Mouse (Mus musculus): ENCODE results near the gene Slc37a3. TPM values are rescaled to one million over a fixed set of nuclear protein-coding genes. Genes with fewer than 3 reads are reported as not detected.
"Not testable (repeated sequence)": the region's sequence is repeated elsewhere in the genome, so short reads cannot be mapped to it uniquely, and the experiment has no call there.

Slc37a3 gene
- polyA plus RNA-seq, 1 experiment = 11.0 TPM

DNA sequence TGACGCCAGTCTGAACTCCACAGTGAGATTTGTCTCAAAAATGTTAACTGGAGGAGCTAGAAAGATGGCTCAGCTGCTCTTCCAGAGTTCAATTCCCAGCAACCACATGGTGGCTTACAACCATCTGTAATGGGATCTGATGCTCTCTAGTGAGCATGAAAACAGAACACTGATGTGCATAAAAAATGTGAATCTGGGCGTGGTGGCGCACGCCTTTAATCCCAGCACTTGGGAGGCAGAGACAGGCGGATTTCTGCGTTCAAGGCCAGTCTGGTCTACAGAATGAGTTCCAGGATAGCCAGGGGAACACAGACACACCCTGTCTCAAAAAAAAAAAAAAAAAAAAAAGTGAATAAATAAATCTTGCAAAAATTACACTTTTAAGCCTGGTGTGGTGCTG lies 19.6 kb upstream of the Slc37a3 start:
- Histone ChIP-seq H3K4me1 (ENCODE audit: control insufficient read depth, insufficient read depth, insufficient read length, low read length) (no peaks in the 10 kb centered on the region), H3K27ac (replicated peaks; ENCODE audit: low read depth, low read length) (no peak overlapping the region), H3K4me3 (ENCODE audit: insufficient read depth, low read depth, low read length) (no peak overlapping the region)

GRCm38 (mm10) chr6:39395916-39396315 lies 18.4 kb upstream of the Slc37a3 start:
- Histone ChIP-seq H3K27ac (replicated peaks; ENCODE audit: low read depth, low read length) (no peak overlapping the region), H3K4me1 (ENCODE audit: control insufficient read depth, insufficient read depth, insufficient read length, low read length) (no peaks in the 10 kb centered on the region), H3K4me3 (ENCODE audit: insufficient read depth, low read depth, low read length) (no peak overlapping the region)

DNA sequence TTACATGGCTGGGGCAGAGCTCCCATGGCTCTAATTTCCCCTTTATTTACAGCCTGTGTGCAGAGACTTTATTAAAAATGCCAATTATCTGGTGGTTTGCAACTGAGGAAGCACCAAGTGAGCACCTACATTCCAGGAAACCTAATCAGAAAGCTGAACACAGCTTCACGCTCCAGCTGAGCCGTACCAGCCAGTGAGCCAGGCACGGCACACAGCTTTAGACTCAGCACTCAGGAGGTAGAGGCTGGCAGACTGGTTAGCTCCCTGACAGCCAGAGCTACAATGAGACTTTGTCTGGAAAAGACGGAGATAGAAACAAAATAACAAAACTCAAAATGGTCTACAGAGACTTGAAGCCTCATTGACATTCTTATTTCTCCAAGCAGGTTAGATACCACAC lies 18.0 kb upstream of the Slc37a3 start:
- H3K4me3 ChIP-seq (ENCODE audit: insufficient read depth, low read depth, low read length) = no peak overlapping the region
- no peaks in the 10 kb centered on the region for H3K4me1 ChIP-seq (ENCODE audit: control insufficient read depth, insufficient read depth, insufficient read length, low read length)
- no peak overlapping the region for H3K27ac ChIP-seq (replicated peaks; ENCODE audit: low read depth, low read length)

DNA sequence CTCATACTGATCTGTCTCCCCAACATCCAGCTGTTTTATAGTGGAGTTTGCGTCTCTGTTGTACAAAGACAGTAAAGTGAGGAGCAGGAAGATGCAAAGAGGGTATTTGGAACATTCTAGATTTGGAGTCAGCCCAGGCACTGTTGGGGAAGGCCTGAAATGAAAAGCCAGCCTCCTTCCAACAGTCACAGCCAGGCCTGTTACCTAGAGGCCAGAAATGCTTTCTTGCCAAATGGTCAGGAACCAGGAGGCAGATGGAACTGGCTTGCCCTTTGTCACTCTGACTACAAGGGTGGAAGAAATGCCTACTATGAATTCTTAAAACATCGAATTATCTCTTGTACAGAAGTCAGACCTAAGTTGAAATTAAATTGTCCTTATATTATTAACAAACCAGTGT lies 12.5 kb upstream of the Slc37a3 start:
- Histone ChIP-seq H3K27ac (replicated peaks; ENCODE audit: low read depth, low read length) (no peak overlapping the region), H3K4me1 (ENCODE audit: control insufficient read depth, insufficient read depth, insufficient read length, low read length) (no peaks in the 10 kb centered on the region), H3K4me3 (ENCODE audit: insufficient read depth, low read depth, low read length) (no peak overlapping the region)

DNA sequence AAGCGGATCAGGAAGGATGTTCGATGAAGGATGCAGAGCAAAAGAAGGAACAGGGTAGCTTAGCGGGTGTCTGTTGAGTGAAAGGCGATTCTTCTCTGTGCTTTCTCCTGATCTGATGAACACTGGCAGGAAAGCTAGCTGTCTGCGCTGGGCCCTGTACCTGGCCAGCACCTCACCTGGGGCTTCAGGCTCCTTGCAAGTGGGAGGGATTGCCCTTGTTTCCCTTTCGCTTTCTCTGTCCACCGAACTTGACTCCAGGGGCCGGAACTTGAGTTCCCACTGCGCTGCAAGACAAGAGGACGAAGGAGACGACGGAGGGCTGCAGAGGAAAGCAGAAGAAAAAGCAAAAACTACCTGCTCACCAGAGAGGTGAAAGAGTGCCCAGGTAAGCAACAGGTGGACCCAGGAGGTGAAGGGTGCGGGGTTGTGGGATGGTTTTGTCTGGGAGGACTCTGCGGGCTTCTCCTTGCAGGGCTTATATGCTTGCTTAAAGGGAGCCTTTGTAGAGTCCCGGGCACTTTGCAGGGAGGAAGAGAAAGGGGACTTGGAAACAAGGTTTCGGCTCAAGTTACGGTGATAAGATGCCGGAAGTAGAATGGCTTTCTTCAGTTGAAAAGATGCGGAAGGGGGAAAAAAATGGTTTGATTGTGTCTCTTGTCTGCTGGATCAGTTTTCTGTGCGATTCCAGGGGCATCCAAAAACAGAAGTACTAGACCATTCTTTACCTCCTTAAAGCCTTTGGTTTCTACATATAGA lies 3.8 kb upstream of the Slc37a3 start, which contains the start of gene Rab19:
TSS of gene Rab19 (plus strand) at position 51 of the 756 bp plus-strand sequence.
- Histone ChIP-seq H3K4me3 (ENCODE audit: insufficient read depth, low read depth, low read length) (peak within 1 kb of the TSS; percentile 67), H3K4me1 (ENCODE audit: control insufficient read depth, insufficient read depth, insufficient read length, low read length) (no peaks in the 10 kb centered on the region), H3K27ac (replicated peaks; ENCODE audit: low read depth, low read length) (no peak within 1 kb of the TSS)

- no peak overlapping the region for H3K27ac ChIP-seq (replicated peaks; ENCODE audit: low read depth, low read length)
- no peak overlapping the region for H3K4me3 ChIP-seq (ENCODE audit: insufficient read depth, low read depth, low read length)
- no peaks in the 10 kb centered on the region for H3K4me1 ChIP-seq (ENCODE audit: control insufficient read depth, insufficient read depth, insufficient read length, low read length)
Observed at GRCm38 (mm10) chr6:39380276-39380675, 2.8 kb upstream of the Slc37a3 start.

DNA sequence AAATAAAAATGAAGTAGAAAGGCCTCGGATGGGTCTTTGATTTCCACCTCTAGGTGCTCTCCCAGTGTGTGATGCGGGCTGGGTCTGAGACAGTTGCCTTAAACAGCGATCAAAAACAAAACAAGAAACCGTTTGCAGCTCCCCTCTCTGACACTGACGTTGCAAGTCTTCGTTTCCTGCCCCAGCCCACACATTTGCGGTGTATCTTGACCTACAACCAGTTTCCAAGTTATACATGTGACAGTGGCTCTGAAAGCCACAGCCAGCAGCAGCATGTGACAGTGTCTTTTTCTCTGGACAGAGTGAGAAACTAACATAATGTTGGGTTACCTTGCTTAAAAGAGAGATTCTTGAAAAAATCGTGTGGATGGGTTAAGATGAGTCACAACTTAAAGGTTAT lies 2.3 kb upstream of the Slc37a3 start:
- Histone ChIP-seq H3K4me1 (ENCODE audit: control insufficient read depth, insufficient read depth, insufficient read length, low read length) (no peaks in the 10 kb centered on the region), H3K27ac (replicated peaks; ENCODE audit: low read depth, low read length) (0 out of 2 replicates have a peak overlapping the region, but pooled peaks have one; percentile 33), H3K4me3 (ENCODE audit: insufficient read depth, low read depth, low read length) (no peak overlapping the region)

- no peak overlapping the region for H3K4me3 ChIP-seq (ENCODE audit: insufficient read depth, low read depth, low read length)
- H3K4me1 ChIP-seq (ENCODE audit: control insufficient read depth, insufficient read depth, insufficient read length, low read length) = no peaks in the 10 kb centered on the region
Observed at GRCm38 (mm10) chr6:39379224-39379623, 1.7 kb upstream of the Slc37a3 start.

GRCm38 (mm10) chr6:39378161-39378835 lies 823 bp upstream of the Slc37a3 start:
- H3K27ac ChIP-seq (replicated peaks; ENCODE audit: low read depth, low read length) = not testable (repeated sequence)

More at GRCm38 (mm10) chr6:39379224-39379623, 1.7 kb upstream of the Slc37a3 start:
- 0 out of 2 replicates have a peak overlapping the region, but pooled peaks have one; percentile 33 for H3K27ac ChIP-seq (replicated peaks; ENCODE audit: low read depth, low read length)

GRCm38 (mm10) chr6:39376775-39377174 lies 700 bp downstream of the Slc37a3 start:
- Histone ChIP-seq H3K27ac (replicated peaks; ENCODE audit: low read depth, low read length) (no peak overlapping the region), H3K4me1 (ENCODE audit: control insufficient read depth, insufficient read depth, insufficient read length, low read length) (no peaks in the 10 kb centered on the region; the same call in 1 of the 2 replicates), H3K4me3 (ENCODE audit: insufficient read depth, low read depth, low read length) (peak overlapping the region; percentile 70)

More at GRCm38 (mm10) chr6:39378161-39378835, 823 bp upstream of the Slc37a3 start:
- not testable (repeated sequence) for H3K4me1 ChIP-seq (ENCODE audit: control insufficient read depth, insufficient read depth, insufficient read length, low read length); H3K4me3 ChIP-seq (ENCODE audit: insufficient read depth, low read depth, low read length)

DNA sequence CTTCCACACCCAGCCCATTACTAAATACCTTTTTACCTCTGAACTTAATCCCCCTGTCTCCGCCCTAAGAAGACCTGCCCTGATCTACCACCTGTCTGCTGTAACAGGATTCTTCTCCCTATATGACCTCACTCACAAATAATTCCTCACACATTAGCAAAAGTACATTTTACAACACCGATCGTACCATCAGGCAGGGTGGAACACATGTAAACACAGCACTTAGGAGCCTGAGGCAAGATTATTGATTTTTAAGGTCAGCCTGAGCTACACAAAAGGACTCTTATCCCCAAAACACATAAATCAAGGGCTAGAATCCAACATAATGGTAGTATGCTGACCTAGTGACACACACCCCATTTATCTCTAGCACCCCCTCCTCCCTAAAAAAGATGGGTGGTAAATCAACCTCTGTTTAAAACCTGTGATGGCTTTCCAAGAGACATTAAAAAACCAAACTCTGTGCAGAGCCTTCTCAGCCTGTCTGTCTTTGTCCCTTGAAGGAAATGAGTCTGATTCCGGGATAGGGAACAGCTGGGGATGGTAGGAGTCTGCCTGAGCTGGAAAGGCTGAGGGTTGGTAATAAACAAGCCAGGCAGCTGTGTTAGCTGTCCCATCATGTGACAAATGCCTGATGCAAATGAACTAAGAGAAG lies 4.0 kb downstream of the Slc37a3 start:
- Histone ChIP-seq H3K4me1 (ENCODE audit: control insufficient read depth, insufficient read depth, insufficient read length, low read length) (no peaks in the 10 kb centered on the region; the same call in 1 of the 2 replicates), H3K4me3 (ENCODE audit: insufficient read depth, low read depth, low read length) (no peak overlapping the region), H3K27ac (replicated peaks; ENCODE audit: low read depth, low read length) (no peak overlapping the region)

GRCm38 (mm10) chr6:39372727-39373126 lies 4.7 kb downstream of the Slc37a3 start:
- no peak overlapping the region for H3K4me3 ChIP-seq (ENCODE audit: insufficient read depth, low read depth, low read length)
- no peaks in the 10 kb centered on the region; the same call in 1 of the 2 replicates for H3K4me1 ChIP-seq (ENCODE audit: control insufficient read depth, insufficient read depth, insufficient read length, low read length)
- no peak overlapping the region for H3K27ac ChIP-seq (replicated peaks; ENCODE audit: low read depth, low read length)

DNA sequence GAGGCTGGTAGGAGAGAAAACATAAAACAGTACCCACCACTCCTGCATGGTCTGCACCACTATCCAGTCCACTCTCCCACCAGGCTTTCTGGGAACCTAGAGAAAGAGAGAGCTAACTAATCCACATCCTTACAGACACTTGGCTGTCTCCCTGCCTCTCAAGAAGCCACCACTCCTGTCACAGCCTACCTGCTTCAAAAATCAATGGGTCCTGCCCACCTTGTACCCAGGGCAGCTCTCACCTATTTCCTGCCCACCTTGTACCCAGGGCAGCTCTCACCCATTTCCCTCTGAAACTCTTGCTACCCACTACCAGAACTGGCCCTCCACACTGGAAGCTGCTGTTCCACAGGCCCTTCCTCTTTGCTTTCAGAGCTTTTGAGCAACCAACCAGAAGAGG lies 5.4 kb downstream of the Slc37a3 start:
- Histone ChIP-seq H3K27ac (replicated peaks; ENCODE audit: low read depth, low read length) (no peak overlapping the region), H3K4me1 (ENCODE audit: control insufficient read depth, insufficient read depth, insufficient read length, low read length) (no peaks in the 10 kb centered on the region; the same call in 1 of the 2 replicates), H3K4me3 (ENCODE audit: insufficient read depth, low read depth, low read length) (no peak overlapping the region)

GRCm38 (mm10) chr6:39369631-39370030 lies 7.8 kb downstream of the Slc37a3 start:
- Histone ChIP-seq H3K27ac (replicated peaks; ENCODE audit: low read depth, low read length) (no peak overlapping the region), H3K4me3 (ENCODE audit: insufficient read depth, low read depth, low read length) (no peak overlapping the region), H3K4me1 (ENCODE audit: control insufficient read depth, insufficient read depth, insufficient read length, low read length) (no peaks in the 10 kb centered on the region; the same call in 1 of the 2 replicates)

DNA sequence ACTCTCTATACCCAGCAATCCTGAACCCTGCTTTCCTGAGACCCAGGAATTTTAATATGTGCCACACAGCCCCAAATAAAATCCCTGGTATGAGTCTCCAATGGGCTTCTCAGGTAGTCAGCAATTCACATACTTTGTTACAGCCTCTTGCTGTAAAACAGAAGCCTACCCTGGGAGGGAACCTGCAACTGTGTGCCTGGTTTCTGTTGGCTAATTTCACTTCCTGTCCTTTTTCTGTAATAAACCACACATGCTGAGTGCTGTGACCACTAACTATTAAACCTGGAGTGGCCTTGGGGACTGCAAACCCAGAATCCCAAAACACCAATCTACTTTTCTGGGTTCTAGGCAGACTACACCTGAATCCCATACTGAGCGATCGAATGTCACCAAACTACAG lies 14.8 kb downstream of the Slc37a3 start:
- no peaks in the 10 kb centered on the region for H3K4me1 ChIP-seq (ENCODE audit: control insufficient read depth, insufficient read depth, insufficient read length, low read length)
- no peak overlapping the region for H3K4me3 ChIP-seq (ENCODE audit: insufficient read depth, low read depth, low read length)
- no peak overlapping the region for H3K27ac ChIP-seq (replicated peaks; ENCODE audit: low read depth, low read length)
